Mouse (Mus musculus): Measurements from ENCODE around the gene Mamdc4. TPM values are rescaled to one million over a fixed set of nuclear protein-coding genes. Genes with fewer than 3 reads are reported as not detected.

The Mamdc4 gene
- polyA plus RNA-seq, 1 experiment = 8.7 TPM

GRCm38 (mm10) chr2:25571221-25571620 lies 3.4 kb downstream of the Mamdc4 start:
- Histone ChIP-seq H3ac (ENCODE audit: control insufficient read depth, insufficient read length) (no peak overlapping the region), H3K79me2 (ENCODE audit: control insufficient read depth, insufficient read depth) (peaks cover 5% of the 10 kb centered on the region), H3K27me3 (ENCODE audit: control insufficient read depth, insufficient read depth, insufficient read length) (no peaks in the 10 kb centered on the region), H3K4me3 (no peak overlapping the region), H3K36me3 (ENCODE audit: control insufficient read depth, insufficient read depth) (no peaks in the 10 kb centered on the region), H3K4me2 (ENCODE audit: low read depth) (no peak overlapping the region)
- TF ChIP-seq E2F4 (IDR thresholded peaks at IDR 0.05; ENCODE audit: insufficient read depth) (no peak), TCF12 (IDR thresholded peaks at IDR 0.05; ENCODE audit: insufficient read depth, poor library complexity, severe bottlenecking) (no peak), SRF (IDR thresholded peaks at IDR 0.05; ENCODE audit: control insufficient read depth, insufficient read length, low read depth) (no peak), MAX (IDR thresholded peaks at IDR 0.05; ENCODE audit: low read depth) (no peak), TCF3 (IDR thresholded peaks at IDR 0.05; ENCODE audit: insufficient read length, low read depth) (no peak), MYOD1 (IDR thresholded peaks at IDR 0.05; ENCODE audit: control insufficient read depth in 1 of 3, insufficient read length in 2 of 3, low read depth in 2 of 3) (no peak), POLR2A (IDR thresholded peaks at IDR 0.05; ENCODE audit: insufficient read length, low read depth) (no peak), POLR2AphosphoS2 (IDR thresholded peaks at IDR 0.05; ENCODE audit: insufficient read length, low read depth) (no peak), REST (IDR thresholded peaks at IDR 0.05; ENCODE audit: insufficient read depth, insufficient read length) (no peak), MYOG (IDR thresholded peaks at IDR 0.05; ENCODE audit: control insufficient read depth in 1 of 3, insufficient read depth in 1 of 3, insufficient read length in 2 of 3, low read depth in 2 of 3) (no peak), USF1 (IDR thresholded peaks at IDR 0.05; ENCODE audit: low read depth) (no peak), CEBPB (IDR thresholded peaks at IDR 0.05; ENCODE audit: insufficient read depth, poor library complexity, severe bottlenecking) (no peak)

DNA sequence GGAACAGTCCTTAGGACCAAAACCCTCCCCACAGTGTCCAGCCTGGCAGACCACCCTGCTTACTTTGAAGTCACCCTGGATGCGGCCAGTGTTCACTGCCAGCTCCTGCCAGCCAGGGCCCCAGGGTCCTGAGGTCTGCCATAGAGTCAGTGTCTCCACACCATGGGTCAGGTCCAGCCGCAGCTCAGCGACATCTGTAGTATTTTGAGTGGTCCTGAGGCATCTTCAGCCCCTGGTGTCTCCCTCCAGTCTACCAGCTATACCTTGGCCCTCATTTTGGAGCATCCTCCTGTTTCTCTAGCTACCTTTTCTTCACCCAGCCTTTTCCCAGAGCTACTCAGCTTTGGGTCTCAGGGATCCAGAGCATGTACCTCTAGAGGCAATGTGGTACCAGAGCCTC lies 5.3 kb downstream of the Mamdc4 start:
- no peaks in the 10 kb centered on the region for H3K27me3 ChIP-seq (ENCODE audit: control insufficient read depth, insufficient read depth, insufficient read length)
- TF ChIP-seq TCF12 (IDR thresholded peaks at IDR 0.05; ENCODE audit: insufficient read depth, poor library complexity, severe bottlenecking) (no peak), E2F4 (IDR thresholded peaks at IDR 0.05; ENCODE audit: insufficient read depth) (no peak), POLR2AphosphoS2 (IDR thresholded peaks at IDR 0.05; ENCODE audit: insufficient read length, low read depth) (no peak), REST (IDR thresholded peaks at IDR 0.05; ENCODE audit: insufficient read depth, insufficient read length) (no peak), MYOG (IDR thresholded peaks at IDR 0.05; ENCODE audit: control insufficient read depth in 1 of 3, insufficient read depth in 1 of 3, insufficient read length in 2 of 3, low read depth in 2 of 3) (no peak), MYOD1 (IDR thresholded peaks at IDR 0.05; ENCODE audit: control insufficient read depth in 1 of 3, insufficient read length in 2 of 3, low read depth in 2 of 3) (no peak), USF1 (IDR thresholded peaks at IDR 0.05; ENCODE audit: low read depth) (no peak), TCF3 (IDR thresholded peaks at IDR 0.05; ENCODE audit: insufficient read length, low read depth) (no peak), POLR2A (IDR thresholded peaks at IDR 0.05; ENCODE audit: insufficient read length, low read depth) (no peak), CEBPB (IDR thresholded peaks at IDR 0.05; ENCODE audit: insufficient read depth, poor library complexity, severe bottlenecking) (no peak)
- no peaks in the 10 kb centered on the region for H3K36me3 ChIP-seq (ENCODE audit: control insufficient read depth, insufficient read depth)
- H3K79me2 ChIP-seq (ENCODE audit: control insufficient read depth, insufficient read depth) = peaks cover 5% of the 10 kb centered on the region
- no peak overlapping the region for H3ac ChIP-seq (ENCODE audit: control insufficient read depth, insufficient read length)
- H3K4me2 ChIP-seq (ENCODE audit: low read depth) = no peak overlapping the region
- no peak overlapping the region for H3K4me3 ChIP-seq

DNA sequence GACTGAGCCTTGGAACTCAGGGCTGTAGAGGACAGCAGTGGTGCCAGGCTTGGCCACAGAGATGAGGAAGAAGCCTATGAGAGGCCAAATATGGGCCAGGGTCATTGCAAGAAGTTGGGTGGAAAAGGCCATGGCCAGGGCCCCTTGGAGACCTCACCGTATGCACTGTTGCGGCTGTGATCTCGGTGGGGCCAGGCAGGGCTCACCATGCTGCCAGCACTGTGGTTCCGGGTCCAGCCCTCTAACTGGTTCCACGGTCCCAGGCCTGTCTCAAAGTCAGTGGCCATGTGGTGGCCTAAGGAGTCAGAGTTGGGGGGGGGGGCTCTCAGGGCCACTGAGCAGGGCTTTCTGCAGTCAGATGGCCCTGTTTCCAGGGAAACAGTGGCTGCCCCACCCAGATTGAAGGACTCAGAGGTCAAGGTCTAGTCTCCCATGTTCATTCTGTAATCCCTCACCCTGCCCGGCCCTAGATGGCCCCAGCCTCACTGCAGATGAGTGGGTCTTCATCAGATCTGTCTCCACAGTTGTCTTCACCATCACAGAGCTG lies 6.1 kb downstream of the Mamdc4 start:
- peaks cover 5% of the 10 kb centered on the region for H3K79me2 ChIP-seq (ENCODE audit: control insufficient read depth, insufficient read depth)
- no peak overlapping the region for H3ac ChIP-seq (ENCODE audit: control insufficient read depth, insufficient read length)
- peaks cover 4% of the 10 kb centered on the region for H3K36me3 ChIP-seq (ENCODE audit: control insufficient read depth, insufficient read depth)
- no peak for TF ChIP-seq MAX (IDR thresholded peaks at IDR 0.05; ENCODE audit: low read depth)
- TF ChIP-seq E2F4 (IDR thresholded peaks at IDR 0.05; ENCODE audit: insufficient read depth) = no peak
- no peak for TF ChIP-seq MYOG (IDR thresholded peaks at IDR 0.05; ENCODE audit: control insufficient read depth in 1 of 3, insufficient read depth in 1 of 3, insufficient read length in 2 of 3, low read depth in 2 of 3)
- no peak for TF ChIP-seq CEBPB (IDR thresholded peaks at IDR 0.05; ENCODE audit: insufficient read depth, poor library complexity, severe bottlenecking)
- TF ChIP-seq POLR2AphosphoS2 (IDR thresholded peaks at IDR 0.05; ENCODE audit: insufficient read length, low read depth) = no peak
- no peak for TF ChIP-seq MYOD1 (IDR thresholded peaks at IDR 0.05; ENCODE audit: control insufficient read depth in 1 of 3, insufficient read length in 2 of 3, low read depth in 2 of 3)
- no peak for TF ChIP-seq TCF12 (IDR thresholded peaks at IDR 0.05; ENCODE audit: insufficient read depth, poor library complexity, severe bottlenecking)
- no peak for TF ChIP-seq POLR2A (IDR thresholded peaks at IDR 0.05; ENCODE audit: insufficient read length, low read depth)
- no peak for TF ChIP-seq TCF3 (IDR thresholded peaks at IDR 0.05; ENCODE audit: insufficient read length, low read depth)
- TF ChIP-seq USF1 (IDR thresholded peaks at IDR 0.05; ENCODE audit: low read depth) = no peak
- no peaks in the 10 kb centered on the region for H3K27me3 ChIP-seq (ENCODE audit: control insufficient read depth, insufficient read depth, insufficient read length)
- H3K4me3 ChIP-seq = no peak overlapping the region
- no peak overlapping the region for H3K4me2 ChIP-seq (ENCODE audit: low read depth)

GRCm38 (mm10) chr2:25566558-25566957 lies 8.1 kb downstream of the Mamdc4 start:
- Histone ChIP-seq H3K79me2 (ENCODE audit: control insufficient read depth, insufficient read depth) (no peaks in the 10 kb centered on the region), H3K27me3 (ENCODE audit: control insufficient read depth, insufficient read depth, insufficient read length) (no peaks in the 10 kb centered on the region), H3K4me3 (no peak overlapping the region), H3K4me2 (ENCODE audit: low read depth) (no peak overlapping the region), H3K36me3 (ENCODE audit: control insufficient read depth, insufficient read depth) (peaks cover 21% of the 10 kb centered on the region), H3ac (ENCODE audit: control insufficient read depth, insufficient read length) (no peak overlapping the region)
- TF ChIP-seq MAX (IDR thresholded peaks at IDR 0.05; ENCODE audit: low read depth) (no peak), USF1 (IDR thresholded peaks at IDR 0.05; ENCODE audit: low read depth) (no peak), POLR2AphosphoS2 (IDR thresholded peaks at IDR 0.05; ENCODE audit: insufficient read length, low read depth) (peak; percentile 65)

DNA sequence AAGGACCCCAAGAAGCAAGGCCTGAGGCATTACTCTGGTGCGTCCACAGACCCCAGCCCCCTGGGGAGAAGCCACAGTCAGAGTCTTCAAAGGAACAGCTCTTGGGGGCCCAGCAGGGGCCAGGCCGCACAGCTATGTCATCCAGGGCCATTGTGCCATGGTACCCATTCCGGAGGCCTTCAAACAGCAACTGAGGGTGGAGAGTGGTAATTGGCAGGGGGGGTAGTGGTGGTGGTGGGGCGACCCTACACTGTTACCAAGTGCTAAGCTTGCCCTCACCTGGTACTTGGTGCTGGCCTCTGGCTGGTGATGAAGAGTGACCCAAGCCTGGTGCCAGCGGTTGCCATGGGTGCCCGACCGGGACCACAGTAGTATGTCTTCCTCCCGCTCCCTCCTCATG lies 8.9 kb downstream of the Mamdc4 start:
- Histone ChIP-seq H3K4me2 (ENCODE audit: low read depth) (no peak overlapping the region), H3K27me3 (ENCODE audit: control insufficient read depth, insufficient read depth, insufficient read length) (no peaks in the 10 kb centered on the region), H3K4me3 (no peak overlapping the region), H3ac (ENCODE audit: control insufficient read depth, insufficient read length) (no peak overlapping the region), H3K36me3 (ENCODE audit: control insufficient read depth, insufficient read depth) (peaks cover 29% of the 10 kb centered on the region), H3K79me2 (ENCODE audit: control insufficient read depth, insufficient read depth) (no peaks in the 10 kb centered on the region)
- TF ChIP-seq MAX (IDR thresholded peaks at IDR 0.05; ENCODE audit: low read depth) (no peak), REST (IDR thresholded peaks at IDR 0.05; ENCODE audit: insufficient read depth, insufficient read length) (no peak), POLR2A (IDR thresholded peaks at IDR 0.05; ENCODE audit: insufficient read length, low read depth) (no peak), MYOD1 (IDR thresholded peaks at IDR 0.05; ENCODE audit: control insufficient read depth in 1 of 3, insufficient read length in 2 of 3, low read depth in 2 of 3) (no peak), SRF (IDR thresholded peaks at IDR 0.05; ENCODE audit: control insufficient read depth, insufficient read length, low read depth) (no peak), E2F4 (IDR thresholded peaks at IDR 0.05; ENCODE audit: insufficient read depth) (no peak), CEBPB (IDR thresholded peaks at IDR 0.05; ENCODE audit: insufficient read depth, poor library complexity, severe bottlenecking) (no peak), TCF3 (IDR thresholded peaks at IDR 0.05; ENCODE audit: insufficient read length, low read depth) (no peak), TCF12 (IDR thresholded peaks at IDR 0.05; ENCODE audit: insufficient read depth, poor library complexity, severe bottlenecking) (no peak), USF1 (IDR thresholded peaks at IDR 0.05; ENCODE audit: low read depth) (no peak), MYOG (IDR thresholded peaks at IDR 0.05; ENCODE audit: control insufficient read depth in 1 of 3, insufficient read depth in 1 of 3, insufficient read length in 2 of 3, low read depth in 2 of 3) (no peak), POLR2AphosphoS2 (IDR thresholded peaks at IDR 0.05; ENCODE audit: insufficient read length, low read depth) (no peak)
